Mouse (Mus musculus): ENCODE measurements at regions not wholly inside any gene's neighbourhood (a gene's known extent, or its start where the extent isn't known, plus 50 kb on each side); places are given as distances from the start of the nearest gene placed in this dataset.

- H3K27me3 ChIP-seq (ENCODE audit: insufficient read depth, low read length): peaks cover 2% of the 10 kb centered on the region; the same call in 1 of the 2 replicates
- no peak overlapping the region for H3K4me3 ChIP-seq (replicated peaks; ENCODE audit: low read length)
- H3K4me1 ChIP-seq (replicated peaks; ENCODE audit: low read depth, low read length): peaks cover 10% of the 10 kb centered on the region
- TF ChIP-seq NANOG (IDR thresholded peaks at IDR 0.05; ENCODE audit: borderline replicate concordance, low read length) (no peak), POU5F1 (IDR thresholded peaks at IDR 0.05; ENCODE audit: borderline replicate concordance, low read length) (no peak), CTCF (conservative IDR thresholded peaks at IDR 0.05; ENCODE audit: low read length) (no peak)
- H3K36me3 ChIP-seq (ENCODE audit: insufficient read depth, low read length): no peaks in the 10 kb centered on the region
- H3K9me3 ChIP-seq (ENCODE audit: low read length): no peaks in the 10 kb centered on the region
Measured at GRCm38 (mm10) chr9:113267696-113268095, 440.4 kb downstream of the Pdcd6ip start.

- Histone ChIP-seq H3K9me3 (ENCODE audit: low read length) (no peaks in the 10 kb centered on the region), H3K4me3 (replicated peaks; ENCODE audit: low read length) (no peak overlapping the region), H3K4me1 (replicated peaks; ENCODE audit: low read depth, low read length) (no peaks in the 10 kb centered on the region), H3K27me3 (ENCODE audit: insufficient read depth, low read length) (peaks cover 2% of the 10 kb centered on the region; the same call in 1 of the 2 replicates), H3K36me3 (ENCODE audit: insufficient read depth, low read length) (no peaks in the 10 kb centered on the region)
- TF ChIP-seq NANOG (IDR thresholded peaks at IDR 0.05; ENCODE audit: borderline replicate concordance, low read length) (no peak), CTCF (conservative IDR thresholded peaks at IDR 0.05; ENCODE audit: low read length) (no peak), POU5F1 (IDR thresholded peaks at IDR 0.05; ENCODE audit: borderline replicate concordance, low read length) (no peak)
Measured at GRCm38 (mm10) chr9:113263636-113264035, 444.4 kb downstream of the Pdcd6ip start.

GRCm38 (mm10) chr9:113260296-113260695 is 447.8 kb downstream of the Pdcd6ip start:
- Histone ChIP-seq H3K4me3 (replicated peaks; ENCODE audit: low read length) (no peak overlapping the region), H3K9me3 (ENCODE audit: low read length) (peaks cover 5% of the 10 kb centered on the region), H3K27me3 (ENCODE audit: insufficient read depth, low read length) (no peaks in the 10 kb centered on the region; the same call in 1 of the 2 replicates), H3K36me3 (ENCODE audit: insufficient read depth, low read length) (no peaks in the 10 kb centered on the region), H3K4me1 (replicated peaks; ENCODE audit: low read depth, low read length) (no peaks in the 10 kb centered on the region)
- TF ChIP-seq POU5F1 (IDR thresholded peaks at IDR 0.05; ENCODE audit: borderline replicate concordance, low read length): no peak
- no peak for TF ChIP-seq NANOG (IDR thresholded peaks at IDR 0.05; ENCODE audit: borderline replicate concordance, low read length)
- no peak for TF ChIP-seq CTCF (conservative IDR thresholded peaks at IDR 0.05; ENCODE audit: low read length)

- peaks cover 12% of the 10 kb centered on the region for H3K9me3 ChIP-seq (ENCODE audit: low read length)
- no peak overlapping the region for H3K4me3 ChIP-seq (replicated peaks; ENCODE audit: low read length)
- H3K36me3 ChIP-seq (ENCODE audit: insufficient read depth, low read length): no peaks in the 10 kb centered on the region
- H3K27me3 ChIP-seq (ENCODE audit: insufficient read depth, low read length): no peaks in the 10 kb centered on the region
- H3K4me1 ChIP-seq (replicated peaks; ENCODE audit: low read depth, low read length): no peaks in the 10 kb centered on the region
- TF ChIP-seq CTCF (conservative IDR thresholded peaks at IDR 0.05; ENCODE audit: low read length) (no peak), NANOG (IDR thresholded peaks at IDR 0.05; ENCODE audit: borderline replicate concordance, low read length) (no peak), POU5F1 (IDR thresholded peaks at IDR 0.05; ENCODE audit: borderline replicate concordance, low read length) (no peak)
Measured at GRCm38 (mm10) chr9:113258556-113258955, 449.5 kb downstream of the Pdcd6ip start.

- Histone ChIP-seq H3K4me3 (replicated peaks; ENCODE audit: low read length) (no peak overlapping the region), H3K9me3 (ENCODE audit: low read length) (no peaks in the 10 kb centered on the region), H3K36me3 (ENCODE audit: insufficient read depth, low read length) (no peaks in the 10 kb centered on the region), H3K4me1 (replicated peaks; ENCODE audit: low read depth, low read length) (no peaks in the 10 kb centered on the region), H3K27me3 (ENCODE audit: insufficient read depth, low read length) (0 out of 2 replicates have a peak, but pooled peaks cover 2% of the 10 kb centered on the region)
- TF ChIP-seq POU5F1 (IDR thresholded peaks at IDR 0.05; ENCODE audit: borderline replicate concordance, low read length): no peak
- no peak for TF ChIP-seq CTCF (conservative IDR thresholded peaks at IDR 0.05; ENCODE audit: low read length)
- TF ChIP-seq NANOG (IDR thresholded peaks at IDR 0.05; ENCODE audit: borderline replicate concordance, low read length): no peak
Measured at GRCm38 (mm10) chr9:113248703-113249274, 459.3 kb downstream of the Pdcd6ip start.

GRCm38 (mm10) chr9:113247950-113248349 is 460.1 kb downstream of the Pdcd6ip start:
- Histone ChIP-seq H3K36me3 (ENCODE audit: insufficient read depth, low read length) (no peaks in the 10 kb centered on the region), H3K9me3 (ENCODE audit: low read length) (no peaks in the 10 kb centered on the region), H3K4me3 (replicated peaks; ENCODE audit: low read length) (no peak overlapping the region), H3K27me3 (ENCODE audit: insufficient read depth, low read length) (0 out of 2 replicates have a peak, but pooled peaks cover 2% of the 10 kb centered on the region), H3K4me1 (replicated peaks; ENCODE audit: low read depth, low read length) (no peaks in the 10 kb centered on the region)
- no peak for TF ChIP-seq NANOG (IDR thresholded peaks at IDR 0.05; ENCODE audit: borderline replicate concordance, low read length)
- TF ChIP-seq POU5F1 (IDR thresholded peaks at IDR 0.05; ENCODE audit: borderline replicate concordance, low read length): no peak
- TF ChIP-seq CTCF (conservative IDR thresholded peaks at IDR 0.05; ENCODE audit: low read length): no peak

- Histone ChIP-seq H3K4me1 (replicated peaks; ENCODE audit: low read depth, low read length) (no peaks in the 10 kb centered on the region), H3K4me3 (replicated peaks; ENCODE audit: low read length) (no peak overlapping the region), H3K9me3 (ENCODE audit: low read length) (no peaks in the 10 kb centered on the region), H3K27me3 (ENCODE audit: insufficient read depth, low read length) (0 out of 2 replicates have a peak, but pooled peaks cover 2% of the 10 kb centered on the region), H3K36me3 (ENCODE audit: insufficient read depth, low read length) (no peaks in the 10 kb centered on the region)
- TF ChIP-seq NANOG (IDR thresholded peaks at IDR 0.05; ENCODE audit: borderline replicate concordance, low read length): no peak
- no peak for TF ChIP-seq CTCF (conservative IDR thresholded peaks at IDR 0.05; ENCODE audit: low read length)
- TF ChIP-seq POU5F1 (IDR thresholded peaks at IDR 0.05; ENCODE audit: borderline replicate concordance, low read length): no peak
Measured at GRCm38 (mm10) chr9:113243870-113244269, 464.2 kb downstream of the Pdcd6ip start.

GRCm38 (mm10) chr9:113233370-113233769 is 474.7 kb downstream of the Pdcd6ip start:
- H3K9me3 ChIP-seq (ENCODE audit: low read length): peaks cover 23% of the 10 kb centered on the region
- no peak overlapping the region for H3K4me3 ChIP-seq (replicated peaks; ENCODE audit: low read length)
- H3K4me1 ChIP-seq (replicated peaks; ENCODE audit: low read depth, low read length): no peaks in the 10 kb centered on the region
- H3K36me3 ChIP-seq (ENCODE audit: insufficient read depth, low read length): no peaks in the 10 kb centered on the region
- TF ChIP-seq POU5F1 (IDR thresholded peaks at IDR 0.05; ENCODE audit: borderline replicate concordance, low read length): no peak
- TF ChIP-seq NANOG (IDR thresholded peaks at IDR 0.05; ENCODE audit: borderline replicate concordance, low read length): no peak
- no peak for TF ChIP-seq CTCF (conservative IDR thresholded peaks at IDR 0.05; ENCODE audit: low read length)
- no peaks in the 10 kb centered on the region for H3K27me3 ChIP-seq (ENCODE audit: insufficient read depth, low read length)

GRCm38 (mm10) chr9:113229391-113229790 is 478.7 kb downstream of the Pdcd6ip start:
- TF ChIP-seq POU5F1 (IDR thresholded peaks at IDR 0.05; ENCODE audit: borderline replicate concordance, low read length): no peak
- TF ChIP-seq NANOG (IDR thresholded peaks at IDR 0.05; ENCODE audit: borderline replicate concordance, low read length): no peak
- TF ChIP-seq CTCF (conservative IDR thresholded peaks at IDR 0.05; ENCODE audit: low read length): no peak
- Histone ChIP-seq H3K36me3 (ENCODE audit: insufficient read depth, low read length) (no peaks in the 10 kb centered on the region), H3K4me3 (replicated peaks; ENCODE audit: low read length) (no peak overlapping the region)

More at GRCm38 (mm10) chr9:113229391-113229790, 478.7 kb downstream of the Pdcd6ip start:
- no peaks in the 10 kb centered on the region for H3K4me1 ChIP-seq (replicated peaks; ENCODE audit: low read depth, low read length)
- H3K9me3 ChIP-seq (ENCODE audit: low read length): peaks cover 50% of the 10 kb centered on the region
- H3K27me3 ChIP-seq (ENCODE audit: insufficient read depth, low read length): no peaks in the 10 kb centered on the region

All from E14TG2a.4 (cell line).